Mouse (Mus musculus) Muller cell, postnatal 12 days (primary cell): ENCODE results near the gene Slc25a34.

Source experiments
- DNase-seq: peaks from one replicate; pipeline ENCODE4 v3.0.0-alpha.2; 2015; ENCODE audit errors: inconsistent ontology term

The Slc25a34 gene

GRCm38 (mm10) chr4:141643118-141643855 is 19.7 kb upstream of the Slc25a34 start:
- DNase-seq: peak; percentile 77

GRCm38 (mm10) chr4:141641961-141642811 is 18.6 kb upstream of the Slc25a34 start:
- DNase-seq: no peak

- DNase-seq: peak; percentile 37
Measured at GRCm38 (mm10) chr4:141641353-141641771, 17.7 kb upstream of the Slc25a34 start.

- no peak for DNase-seq
Measured at GRCm38 (mm10) chr4:141639474-141639873, 15.9 kb upstream of the Slc25a34 start.

DNA sequence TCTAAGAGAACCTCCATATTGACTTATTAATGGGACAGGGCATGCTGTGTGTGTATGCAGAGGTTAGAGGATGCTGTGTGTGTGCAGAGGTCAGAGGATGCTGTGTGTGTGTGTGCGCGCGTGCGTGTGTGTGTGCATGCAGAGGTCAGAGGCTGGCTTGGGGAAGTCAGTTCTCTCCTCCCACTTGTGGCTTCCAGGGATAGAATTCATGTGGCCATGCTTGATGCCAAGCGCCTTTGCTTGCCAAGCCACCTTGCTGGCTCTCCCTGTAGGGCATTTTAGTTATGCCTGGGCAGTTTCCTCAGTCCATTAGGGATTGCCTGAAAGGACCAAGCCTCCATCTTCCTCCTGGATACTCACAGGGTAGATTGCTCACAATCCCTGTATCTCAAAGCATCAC is 13.1 kb upstream of the Slc25a34 start:
- DNase-seq: no peak

- DNase-seq: no peak
Measured at GRCm38 (mm10) chr4:141635991-141636390, 12.4 kb upstream of the Slc25a34 start.

DNA sequence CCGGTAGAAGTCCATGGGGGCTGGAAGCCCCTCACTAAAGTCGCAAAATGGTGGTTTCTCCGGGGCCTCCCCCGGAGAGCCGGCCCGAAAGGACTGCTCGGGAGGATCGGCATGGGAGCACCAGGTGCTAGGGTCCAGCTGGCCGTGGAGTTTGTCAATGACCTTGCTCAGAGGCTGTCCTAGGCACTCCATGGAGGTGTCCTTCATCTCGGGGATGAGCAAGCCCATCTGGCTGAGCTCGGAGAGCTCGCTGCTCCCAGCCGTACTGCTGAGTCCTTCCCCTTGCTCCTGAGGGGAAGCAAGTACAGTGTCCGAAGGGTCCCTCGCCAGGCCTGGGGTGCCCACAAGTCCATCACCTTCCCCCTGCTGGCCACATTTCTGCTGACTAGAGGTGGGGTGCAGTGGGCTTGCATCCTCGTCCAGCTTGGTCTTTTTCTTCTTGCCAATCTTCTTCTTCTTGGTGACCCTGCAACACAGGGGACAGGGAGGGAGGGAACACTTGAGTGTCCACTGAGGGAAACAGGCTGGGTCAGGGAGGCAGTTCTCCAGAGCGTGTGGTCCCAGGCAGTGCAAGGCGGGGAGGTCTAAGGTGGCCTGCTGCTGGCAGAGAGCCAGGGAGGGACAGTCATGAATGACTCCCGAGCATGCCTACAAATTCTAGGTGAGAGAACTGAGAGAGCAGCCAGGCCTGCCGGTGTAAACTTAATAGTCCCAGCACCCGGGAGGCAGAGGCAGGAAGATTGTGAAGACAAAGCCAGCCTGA is 8.7 kb upstream of the Slc25a34 start:
- no peak for DNase-seq

DNA sequence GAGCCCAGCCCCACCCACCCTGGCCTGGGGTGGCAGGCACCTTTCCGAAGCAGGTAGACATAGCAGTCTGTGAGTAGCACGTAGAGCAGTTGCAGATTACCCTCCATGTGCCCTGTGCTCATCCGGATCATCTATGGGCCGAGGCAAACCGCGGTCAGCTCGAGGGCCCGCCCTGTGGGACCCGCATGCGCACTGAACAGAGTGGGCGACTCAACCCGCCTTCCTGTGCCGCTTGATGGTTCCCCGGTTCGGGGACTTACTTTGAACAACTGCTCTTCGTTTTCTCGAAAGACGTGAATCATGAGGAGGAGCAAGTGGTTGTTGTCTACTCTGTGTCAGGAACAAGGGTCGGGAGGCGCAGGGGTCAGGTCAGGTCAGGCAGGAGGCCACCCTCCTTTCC is 7.6 kb upstream of the Slc25a34 start:
- no peak for DNase-seq

DNA sequence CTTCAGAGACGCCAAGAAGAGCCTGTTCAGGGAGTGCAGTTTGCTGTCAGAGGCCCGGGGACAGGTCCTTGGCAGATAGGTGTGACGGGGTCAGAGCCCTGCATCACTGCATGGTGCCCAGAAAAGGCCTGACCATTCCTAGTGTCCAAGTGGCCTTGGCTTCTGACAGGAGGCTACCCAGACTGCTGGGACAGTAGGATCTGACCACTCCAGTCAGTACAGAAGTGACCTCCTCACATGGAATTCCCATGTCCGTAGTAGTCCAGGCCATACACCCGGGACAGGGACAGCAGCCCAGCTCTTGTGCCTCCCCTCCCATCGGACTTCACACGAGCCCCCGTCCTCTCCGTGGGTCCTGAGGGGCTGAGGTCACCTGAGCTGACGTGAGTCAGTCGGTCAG is 6.4 kb upstream of the Slc25a34 start:
- no peak for DNase-seq

DNA sequence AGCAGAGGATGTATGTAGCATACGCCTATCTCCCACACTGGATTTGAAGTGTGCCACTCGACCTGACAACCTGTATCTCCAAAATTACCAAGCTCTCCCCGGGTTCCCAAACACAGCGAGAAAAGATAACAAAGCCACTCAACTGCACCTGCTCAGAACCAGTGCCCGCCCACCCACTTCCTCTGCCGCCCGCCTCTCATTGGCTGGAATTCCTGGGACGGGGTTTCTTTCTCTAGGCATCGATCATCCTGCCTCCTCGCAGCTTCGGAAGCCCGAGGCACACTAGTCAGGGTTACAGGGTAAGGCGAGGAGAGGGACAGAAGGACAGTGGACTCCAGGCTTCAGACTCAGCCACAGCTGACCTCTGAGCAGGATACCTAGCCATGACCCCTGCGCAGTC is 5.0 kb upstream of the Slc25a34 start:
- DNase-seq: no peak

- DNase-seq: no peak
Measured at GRCm38 (mm10) chr4:141627502-141627901, 3.9 kb upstream of the Slc25a34 start.

GRCm38 (mm10) chr4:141625774-141626550 is 2.3 kb upstream of the Slc25a34 start:
- no peak for DNase-seq

DNA sequence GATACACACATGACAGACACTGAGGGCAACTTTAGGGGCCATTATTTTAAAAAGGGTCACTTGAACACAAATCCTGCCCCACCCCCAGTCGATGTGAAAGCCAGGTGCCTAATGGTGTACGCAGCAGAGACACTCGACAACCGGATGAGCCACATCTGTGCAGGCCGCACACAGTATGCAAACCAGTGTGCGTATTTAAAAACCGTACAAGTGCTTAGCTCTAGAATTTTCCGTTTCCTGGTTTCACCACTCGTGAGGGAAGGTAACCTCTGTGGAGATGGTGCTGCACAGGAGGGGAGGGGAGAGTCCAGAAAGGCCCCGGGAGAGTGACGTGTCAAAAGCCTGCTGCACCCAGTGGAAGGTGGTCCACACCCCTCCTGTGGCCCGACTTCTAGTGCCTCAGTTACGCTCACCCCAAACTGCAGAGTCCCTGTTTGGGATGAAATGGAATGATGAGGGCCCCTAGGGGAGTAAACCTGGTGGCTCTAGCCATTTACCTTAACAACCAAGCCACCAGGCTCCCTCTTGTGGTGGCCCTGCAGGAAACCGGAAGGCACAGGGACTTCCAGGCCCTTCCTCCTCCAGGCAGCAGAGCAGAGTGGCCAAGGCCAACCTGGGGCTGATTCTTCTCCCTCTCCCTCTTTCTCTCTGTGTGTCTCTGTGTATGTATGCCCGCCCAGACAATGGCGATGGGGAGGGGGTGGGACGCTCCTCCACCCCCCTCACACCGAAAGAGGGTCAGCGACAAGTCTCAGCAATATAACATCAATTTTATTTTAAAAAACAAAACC is 1.6 kb upstream of the Slc25a34 start:
- no peak for DNase-seq

- no peak for DNase-seq
Measured at GRCm38 (mm10) chr4:141624134-141624533, 513 bp upstream of the Slc25a34 start.

- DNase-seq: no peak
Measured at GRCm38 (mm10) chr4:141623037-141623436, 584 bp downstream of the Slc25a34 start.

DNA sequence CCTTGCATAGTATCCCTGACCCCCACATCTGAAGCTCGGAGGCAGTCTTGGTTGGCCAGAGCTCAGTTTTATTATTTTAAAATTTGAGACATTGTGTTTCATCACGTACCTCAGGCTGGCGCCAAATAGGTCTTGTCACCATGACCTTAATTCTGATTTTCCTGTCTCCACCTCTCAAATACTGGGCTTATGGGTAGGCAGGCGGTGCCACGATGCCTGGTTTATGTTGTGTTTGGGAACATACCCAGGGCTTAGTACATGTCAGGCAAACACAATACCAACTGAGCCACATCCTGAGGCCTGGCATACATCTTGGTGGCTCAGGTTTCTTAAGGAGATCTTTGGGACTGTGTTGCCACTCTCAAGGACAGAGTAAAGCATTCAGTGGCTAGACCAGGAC is 1.0 kb downstream of the Slc25a34 start:
- DNase-seq: no peak

DNA sequence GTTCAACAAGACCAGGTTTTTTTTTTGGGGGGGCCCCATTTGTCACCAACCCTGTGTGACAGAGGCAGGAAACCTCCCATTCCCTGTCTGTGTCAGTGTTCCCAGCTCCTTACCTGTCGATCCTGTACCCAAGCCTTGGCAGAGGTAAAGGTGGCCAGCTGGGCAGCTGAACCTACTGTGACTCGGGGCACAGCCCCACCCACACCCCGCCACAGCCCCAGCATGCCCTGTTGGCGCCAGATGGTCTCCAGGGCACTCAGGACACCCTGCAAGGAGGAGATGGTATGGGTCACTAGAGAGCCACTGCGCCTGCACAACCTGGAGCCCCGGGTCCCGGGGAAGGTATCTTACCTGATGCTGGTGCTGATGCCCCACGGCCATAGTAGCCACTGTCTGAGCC is 1.5 kb downstream of the Slc25a34 start:
- DNase-seq: no peak

DNA sequence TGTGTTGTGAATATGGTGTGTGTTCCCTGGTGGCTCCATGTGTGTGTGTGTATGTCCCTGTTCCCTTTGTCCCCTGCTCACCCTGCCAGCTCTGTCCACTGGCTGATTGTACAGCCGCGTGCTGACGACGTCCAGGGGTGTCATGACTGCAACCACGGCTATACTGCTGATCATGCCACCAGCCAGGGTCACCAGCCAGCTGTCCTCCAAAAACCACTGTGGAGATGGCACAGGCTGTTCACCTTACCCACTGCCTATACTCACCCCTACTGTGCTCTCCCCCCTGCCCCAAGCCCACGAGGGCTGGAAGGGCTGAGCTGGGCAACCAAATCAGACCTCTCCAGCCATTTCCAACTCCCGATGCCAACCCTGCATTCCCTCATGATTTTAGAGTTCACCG is 2.3 kb downstream of the Slc25a34 start:
- no peak for DNase-seq

- DNase-seq: no peak
Measured at GRCm38 (mm10) chr4:141619299-141619883, 4.2 kb downstream of the Slc25a34 start.

- peak; percentile 46 for DNase-seq
Measured at GRCm38 (mm10) chr4:141618565-141619243, 4.9 kb downstream of the Slc25a34 start, which contains the start of gene Tmem82. TSS of gene Tmem82 (minus strand) at chr4:141618633.
